Mouse (Mus musculus) liver, adult 2 months (tissue): ENCODE measurements around the gene Itpkb. TPM values are rescaled to one million over a fixed set of nuclear protein-coding genes. Genes with fewer than 3 reads are reported as not detected.

ENCODE experiments used
- DNase-seq: peaks from one replicate; pipeline ENCODE4 v3.0.0-alpha.2; 2011; ENCODE audit warnings: low read depth, low spot score; ENCODE audit errors: extremely low read depth
- H3K27ac ChIP-seq: fragments of 200-500 bp; replicated peaks from 2 replicates; pipeline ENCODE4 v1.5.1; 2012; ENCODE audit warnings: low read depth, mild to moderate bottlenecking, control low read depth, inconsistent platforms, low read length; ENCODE audit not compliant: insufficient read depth
- H3K27me3 ChIP-seq: fragments of 200-500 bp; 2 replicates; pipeline ENCODE4 v1.6.1; 2012; ENCODE audit warnings: mild to moderate bottlenecking, moderate library complexity, low read length, inconsistent platforms; ENCODE audit not compliant: control insufficient read depth, insufficient read depth
- H3K36me3 ChIP-seq: fragments of 200-500 bp; 2 replicates; pipeline ENCODE4 v1.6.1; 2012; ENCODE audit warnings: low read length, inconsistent platforms; ENCODE audit not compliant: control insufficient read depth, insufficient read depth
- H3K4me1 ChIP-seq: fragments of 200-500 bp; 2 replicates; pipeline ENCODE4 v1.6.1; 2011; ENCODE audit warnings: low read length; ENCODE audit not compliant: control insufficient read depth, insufficient read depth
- H3K4me3 ChIP-seq: fragments of 200-500 bp; 2 replicates; pipeline ENCODE4 v1.5.1; 2011; ENCODE audit warnings: low read depth, mild to moderate bottlenecking, control low read depth, low read length, moderate library complexity; ENCODE audit not compliant: insufficient read depth
- H3K79me2 ChIP-seq: fragments of 200-500 bp; 2 replicates; pipeline ENCODE4 v1.6.1; 2012; ENCODE audit warnings: inconsistent platforms, mild to moderate bottlenecking, low read length, moderate library complexity; ENCODE audit not compliant: control insufficient read depth, insufficient read depth
- H3K9ac ChIP-seq: fragments of 200-500 bp; 2 replicates; pipeline ENCODE4 v1.6.1; 2012; ENCODE audit warnings: low read depth, mild to moderate bottlenecking, control low read depth, inconsistent platforms, low read length
- CTCF ChIP-seq: fragments of 200-500 bp; IDR thresholded peaks from 2 replicates; pipeline ENCODE4 v1.5.1; 2011; ENCODE audit warnings: low read depth, low read length, control low read depth
- POLR2A ChIP-seq: fragments of 200-500 bp; IDR thresholded peaks from 2 replicates; pipeline ENCODE4 v1.6.1; 2011; ENCODE audit warnings: low read length, control low read depth; ENCODE audit not compliant: insufficient read depth; ENCODE audit errors: extremely low read depth
- WGBS: fragments of 180-500 bp; shearing (Covaris S2); methylation state at CpG from one replicate; pipeline ENCODE4 v1.1.7; 2018; 5-methylcytosine and 5-hydroxymethylcytosine counted together
- polyA plus RNA-seq: library from polyadenylated mRNA; depleted of rRNA; stranded (reverse); fragments of >200 nt; gene quantifications from 2 replicates; pipeline ENCODE4 v1.2.3, GENCODE M21; 2012
- total RNA-seq: library from RNA; depleted of rRNA; stranded (reverse); fragments of >200 nt; gene quantifications from 2 replicates; pipeline ENCODE4 v1.2.3, GENCODE M21; 2014

Gene Itpkb
- total and polyA plus RNA-seq, 2 experiments: 2.7 to 3.7 TPM

DNA sequence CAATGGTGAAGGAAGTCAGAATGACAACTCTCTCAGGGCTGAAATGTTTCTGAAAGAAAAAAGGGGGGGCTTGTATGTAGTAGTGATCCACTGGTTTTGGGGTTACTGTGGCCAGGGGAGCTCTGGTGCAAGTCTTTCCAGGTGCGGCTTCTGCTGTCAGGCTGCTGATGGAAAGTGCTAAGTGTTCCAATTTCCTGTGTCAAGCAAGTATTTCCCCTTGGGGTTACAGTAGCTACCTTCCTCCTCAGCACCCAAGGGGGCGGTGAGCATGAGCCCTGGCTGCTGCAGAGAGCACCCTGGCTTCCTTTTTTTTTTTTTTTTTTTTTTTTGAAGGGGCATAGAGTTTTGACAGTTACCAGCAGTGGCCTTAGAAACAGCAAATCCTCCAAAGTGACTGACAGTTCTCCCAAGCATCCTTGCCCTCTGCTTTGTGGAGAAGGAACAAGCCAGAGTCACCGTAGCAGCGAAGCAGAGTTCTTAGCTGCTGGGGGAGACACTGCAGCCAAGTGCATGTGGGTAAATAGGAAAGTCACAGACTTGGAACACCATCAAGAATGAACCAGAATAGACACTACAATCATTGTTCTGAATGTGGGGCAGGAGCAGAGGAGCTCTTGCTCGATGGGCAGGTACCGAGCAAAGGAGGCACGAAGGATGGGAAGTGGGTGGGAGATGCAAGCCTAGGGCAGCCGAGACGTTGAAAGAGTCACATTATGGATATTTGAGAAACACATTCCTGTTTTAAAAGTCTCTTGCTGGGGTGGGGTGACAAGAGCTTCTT is 62.9 kb downstream of the Itpkb start:
- no peak for TF ChIP-seq POLR2A
- TF ChIP-seq CTCF: no peak
- Histone ChIP-seq H3K9ac (no peak overlapping the region; the same call in 1 of the 2 replicates), H3K4me1 (peaks cover 10% of the 10 kb centered on the region), H3K79me2 (no peaks in the 10 kb centered on the region), H3K4me3 (no peak overlapping the region), H3K27ac (no peak overlapping the region), H3K27me3 (no peaks in the 10 kb centered on the region), H3K36me3 (no peaks in the 10 kb centered on the region)
- DNase-seq: no peak
- WGBS: 69% methylated on average over 9 of the region's 9 CpGs

DNA sequence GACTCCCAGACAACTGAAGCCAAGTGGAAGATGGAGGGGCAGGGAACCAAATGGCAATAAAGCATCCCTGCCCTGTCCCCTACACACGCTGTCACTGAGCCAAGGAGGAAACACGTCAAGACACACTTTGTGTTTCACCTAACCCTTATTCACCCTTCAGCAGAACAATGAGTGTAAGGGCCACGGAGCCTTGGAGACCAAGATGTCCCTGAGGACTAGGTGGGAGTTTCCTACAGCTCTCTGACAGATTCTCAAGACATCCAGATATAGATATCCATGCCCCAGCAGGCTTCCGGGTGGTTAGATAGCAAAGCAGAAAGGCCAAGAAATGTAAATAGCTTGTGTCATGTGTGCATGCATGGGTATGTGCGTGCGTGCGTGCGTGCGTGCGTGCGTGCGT is 63.6 kb downstream of the Itpkb start:
- Histone ChIP-seq H3K27me3 (no peaks in the 10 kb centered on the region), H3K27ac (no peak overlapping the region), H3K9ac (no peak overlapping the region), H3K36me3 (no peaks in the 10 kb centered on the region), H3K4me3 (no peak overlapping the region), H3K4me1 (peaks cover 12% of the 10 kb centered on the region), H3K79me2 (no peaks in the 10 kb centered on the region)
- WGBS: 87% methylated on average over 12 of the region's 12 CpGs
- no peak for DNase-seq
- TF ChIP-seq CTCF: no peak

DNA sequence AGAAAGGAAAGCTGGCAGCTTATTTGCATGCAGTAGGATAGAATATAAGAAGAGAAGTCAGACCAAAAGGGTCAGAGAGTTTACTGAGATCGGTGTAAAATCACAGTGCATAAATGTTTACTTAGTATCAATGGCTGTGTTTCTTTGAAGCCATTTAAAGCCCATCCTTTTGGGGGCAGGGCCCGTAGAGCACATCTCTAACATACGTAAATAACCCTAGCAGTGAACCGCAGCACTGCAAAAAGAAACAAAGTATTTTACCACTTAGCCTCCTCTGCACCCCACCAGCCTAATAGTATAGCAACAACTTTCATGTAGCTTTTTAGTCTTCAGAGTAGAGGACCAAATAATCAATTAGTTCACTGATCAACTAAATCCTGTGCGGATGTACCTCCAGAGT is 67.4 kb downstream of the Itpkb start:
- H3K4me1 ChIP-seq: peaks cover 5% of the 10 kb centered on the region; the same call in 1 of the 2 replicates
- H3K9ac ChIP-seq: no peak overlapping the region
- no peak overlapping the region for H3K4me3 ChIP-seq
- TF ChIP-seq POLR2A (no peak), CTCF (no peak)
- no peaks in the 10 kb centered on the region for H3K27me3 ChIP-seq
- no peaks in the 10 kb centered on the region for H3K36me3 ChIP-seq
- WGBS: 55% methylated on average over 5 of the region's 5 CpGs
- DNase-seq: no peak
- H3K79me2 ChIP-seq: no peaks in the 10 kb centered on the region
- no peak overlapping the region for H3K27ac ChIP-seq

DNA sequence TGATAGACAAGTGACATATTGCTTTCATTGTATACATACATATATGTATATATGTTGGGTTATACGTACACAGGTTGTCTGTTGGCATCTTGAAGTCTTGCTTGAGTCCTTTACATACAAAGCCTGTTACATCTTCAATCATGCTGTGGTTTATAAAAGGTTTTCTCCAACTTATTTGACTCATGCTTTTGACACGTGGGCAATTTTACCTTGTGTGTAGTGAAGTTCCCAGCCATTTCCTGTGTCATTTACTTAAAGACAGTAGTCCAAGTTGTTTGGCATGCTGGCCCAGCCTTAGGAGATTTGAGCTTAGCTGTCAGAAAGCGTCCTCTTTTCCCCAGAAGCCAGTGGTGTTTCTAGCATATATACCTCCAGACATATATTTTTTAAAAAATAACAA is 68.2 kb downstream of the Itpkb start:
- Histone ChIP-seq H3K27me3 (no peaks in the 10 kb centered on the region), H3K9ac (no peak overlapping the region), H3K27ac (no peak overlapping the region), H3K79me2 (no peaks in the 10 kb centered on the region), H3K4me1 (peaks cover 10% of the 10 kb centered on the region), H3K4me3 (no peak overlapping the region), H3K36me3 (no peaks in the 10 kb centered on the region)
- DNase-seq: no peak
- TF ChIP-seq CTCF (no peak), POLR2A (no peak)
- 76% methylated on average over 3 of the region's 3 CpGs for WGBS

DNA sequence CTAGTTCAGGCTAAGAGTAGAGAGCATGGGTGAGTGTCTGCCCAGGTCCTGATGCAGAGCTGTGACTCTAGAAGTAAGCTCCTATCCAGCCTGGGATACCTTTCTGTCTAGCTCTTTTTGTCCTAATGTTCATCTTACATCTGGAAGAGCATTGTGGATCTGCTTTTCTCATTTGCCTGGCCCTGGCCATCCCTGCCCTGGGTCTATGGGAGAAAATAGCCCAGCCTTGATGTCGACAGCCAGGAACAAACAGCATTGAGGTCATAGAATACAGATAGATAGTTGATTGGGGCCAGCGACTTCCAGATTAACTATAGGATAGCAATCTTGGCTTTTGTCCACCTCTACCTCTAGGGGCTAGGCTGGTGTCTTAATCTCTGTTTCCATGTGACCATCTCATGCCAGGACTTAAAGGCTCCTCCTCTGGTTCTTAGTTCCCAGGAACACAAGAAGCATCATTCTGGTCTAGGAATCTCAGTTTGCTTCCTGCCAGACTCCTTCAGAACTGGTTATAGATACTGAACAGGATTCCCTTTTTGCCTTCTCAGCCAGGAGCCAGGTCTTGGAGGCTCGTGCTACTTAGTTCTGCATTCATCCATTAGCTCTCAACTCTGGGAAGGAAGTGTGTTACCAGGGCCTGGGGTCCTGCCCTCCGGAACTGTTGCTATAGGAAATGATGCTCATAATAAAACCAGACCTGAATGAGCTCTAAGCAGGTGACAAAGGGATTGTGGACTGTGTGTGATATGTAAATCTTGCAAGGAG is 70.6 kb downstream of the Itpkb start:
- no peak overlapping the region for H3K9ac ChIP-seq
- no peaks in the 10 kb centered on the region for H3K27me3 ChIP-seq
- TF ChIP-seq CTCF (no peak), POLR2A (no peak)
- peaks cover 14% of the 10 kb centered on the region for H3K4me1 ChIP-seq
- H3K4me3 ChIP-seq: no peak overlapping the region
- DNase-seq: no peak
- 62% methylated on average over 4 of the region's 4 CpGs for WGBS
- H3K27ac ChIP-seq: no peak overlapping the region
- no peaks in the 10 kb centered on the region for H3K79me2 ChIP-seq
- H3K36me3 ChIP-seq: no peaks in the 10 kb centered on the region

DNA sequence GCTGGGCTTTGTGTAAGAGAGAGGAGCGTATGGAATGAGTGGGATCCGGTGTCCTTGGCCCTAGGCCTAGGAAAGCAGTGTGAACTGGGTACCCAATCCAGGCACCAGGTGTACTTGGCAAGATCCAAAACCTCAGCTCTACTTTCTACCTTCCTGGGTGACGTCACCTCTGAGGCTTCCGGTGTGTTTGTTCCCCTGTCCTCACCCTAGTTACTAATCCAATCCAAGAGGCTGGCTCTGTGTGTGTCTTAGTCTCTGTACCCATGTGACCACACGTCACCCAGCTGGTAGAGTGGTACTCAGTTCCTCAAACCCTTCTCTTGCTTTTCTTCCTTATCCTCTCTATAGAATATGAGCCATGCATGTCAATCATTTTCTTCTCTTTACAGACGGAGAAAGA is 71.4 kb downstream of the Itpkb start:
- 77% methylated on average over 6 of the region's 6 CpGs for WGBS
- no peak for DNase-seq
- TF ChIP-seq CTCF (no peak), POLR2A (no peak)
- Histone ChIP-seq H3K4me3 (no peak overlapping the region), H3K9ac (no peak overlapping the region), H3K4me1 (peaks cover 16% of the 10 kb centered on the region), H3K27ac (no peak overlapping the region), H3K27me3 (no peaks in the 10 kb centered on the region), H3K79me2 (no peaks in the 10 kb centered on the region), H3K36me3 (no peaks in the 10 kb centered on the region)
